Mouse (Mus musculus): ENCODE data around the gene Gm28576.
"Not testable (repeated sequence)": the region's sequence is repeated elsewhere in the genome, so short reads cannot be mapped to it uniquely, and the experiment has no call there.

Gene Gm28576

GRCm38 (mm10) chrY:7722641-7723040 is at the start of gene Gm28576:
Gene Gm28576, plus strand, starts transcription at chrY:7722941.
- not testable (repeated sequence) for DNase-seq (ENCODE audit: low spot score)
